21 mouse cellular contexts compared by ENCODE assay signal in the genomic region with DNA sequence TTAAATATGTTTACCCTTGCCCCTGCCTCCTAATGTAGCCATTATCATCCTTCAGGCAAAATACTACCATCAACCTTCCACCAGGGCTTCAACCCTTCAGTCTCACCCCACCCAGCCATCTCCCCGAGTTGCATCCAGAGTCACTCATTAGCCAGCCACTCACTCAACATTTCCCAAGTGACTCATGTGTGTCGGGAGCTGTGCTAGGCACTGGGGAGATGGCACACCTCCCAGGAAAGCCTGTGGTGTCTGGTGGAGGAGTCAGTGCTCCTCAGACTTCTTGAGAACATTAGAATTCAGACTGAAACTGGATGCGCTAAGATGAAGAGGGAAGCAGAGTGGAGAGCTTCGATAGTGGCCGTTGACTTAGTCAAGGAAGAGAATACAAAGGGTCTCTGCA. TPM values are rescaled to one million over a fixed set of nuclear protein-coding genes. Genes with fewer than 3 reads are reported as not detected.
"Had no signal": no experiment of that assay in that cellular context is flagged by ENCODE, and none has a peak within 500 bp of the region (broad histone marks: within the 10 kb centered on the region; RNA-seq: fewer than 3 reads in every experiment).

No protein-coding gene starts in this region.

- H3K27me3 ChIP-seq: liver, embryonic 15.5 days; lung, embryonic 15.5 days; midbrain, embryonic 13.5 days; midbrain, embryonic 15.5 days; neural tube, embryonic 13.5 days; neural tube, embryonic 15.5 days had no signal

- H3K4me3 ChIP-seq: liver, embryonic 15.5 days; lung, embryonic 15.5 days; midbrain, embryonic 10.5 days; midbrain, embryonic 13.5 days; midbrain, embryonic 15.5 days; myocyte; neural tube, embryonic 13.5 days; neural tube, embryonic 15.5 days had no signal

- H3K9ac ChIP-seq: liver, embryonic 15.5 days; liver, postnatal 0 days; lung, embryonic 15.5 days; midbrain, embryonic 13.5 days; midbrain, embryonic 15.5 days; neural tube, embryonic 13.5 days; neural tube, embryonic 15.5 days had no signal

- H3K9me3 ChIP-seq: liver, embryonic 15.5 days; lung, embryonic 15.5 days; midbrain, embryonic 10.5 days; midbrain, embryonic 13.5 days; midbrain, embryonic 15.5 days; neural tube, embryonic 13.5 days; neural tube, embryonic 15.5 days had no signal

- DNase-seq: liver, postnatal 0 days; lung, adult 2 months; lung, postnatal 4 days; right cerebral cortex, adult 18-20 months; right cerebral cortex, postnatal 25 days; right cerebral cortex, postnatal 4 days; spleen, adult 18-20 months; thymus, adult 18-20 months; thymus, postnatal 14 days; thymus, postnatal 36 days had no signal

- H3K4me1 ChIP-seq: liver, embryonic 15.5 days; lung, embryonic 15.5 days had no signal

- H3K36me3 ChIP-seq: liver, embryonic 15.5 days; lung, embryonic 15.5 days; midbrain, embryonic 10.5 days; midbrain, embryonic 13.5 days; midbrain, embryonic 15.5 days; neural tube, embryonic 13.5 days; neural tube, embryonic 15.5 days had no signal

- ATAC-seq: liver, postnatal 0 days; lung, postnatal 0 days; midbrain, embryonic 13.5 days; midbrain, embryonic 15.5 days had no signal

- H3K27ac ChIP-seq: liver, embryonic 15.5 days; lung, embryonic 15.5 days; midbrain, embryonic 10.5 days; midbrain, embryonic 13.5 days; midbrain, embryonic 15.5 days; neural tube, embryonic 13.5 days; neural tube, embryonic 15.5 days had no signal

- H3K4me2 ChIP-seq: liver, embryonic 15.5 days; lung, embryonic 15.5 days; midbrain, embryonic 13.5 days; midbrain, embryonic 15.5 days; neural tube, embryonic 13.5 days; neural tube, embryonic 15.5 days had no signal

RNA-seq across cellular contexts. Expression of a gene that starts 44.8 kb away (rescaled TPM):
- total RNA-seq: megakaryocyte, adult 5-6 weeks; megakaryocyte-erythroid progenitor cell, adult 5-6 weeks had no signal
- polyA plus RNA-seq: myocyte had no signal
